Mouse (Mus musculus): ENCODE results near the gene Toporsl.

Gene Toporsl

GRCm38 (mm10) chr4:52595927-52596326 is at the start of gene Toporsl:
Toporsl (plus strand) TSS chr4:52596274.
- no peak for DNase-seq (ENCODE audit: low read depth, low spot score)

- no peak for DNase-seq (ENCODE audit: low read depth, low spot score)
These were observed 38.4 kb upstream of the Toporsl start for GRCm38 (mm10) chr4:52557672-52558071.

GRCm38 (mm10) chr4:52558080-52558479 is 38.0 kb upstream of the Toporsl start:
- DNase-seq (ENCODE audit: low read depth, low spot score): no peak

GRCm38 (mm10) chr4:52563859-52564258 is 32.2 kb upstream of the Toporsl start:
- DNase-seq (ENCODE audit: low read depth, low spot score): no peak

DNA sequence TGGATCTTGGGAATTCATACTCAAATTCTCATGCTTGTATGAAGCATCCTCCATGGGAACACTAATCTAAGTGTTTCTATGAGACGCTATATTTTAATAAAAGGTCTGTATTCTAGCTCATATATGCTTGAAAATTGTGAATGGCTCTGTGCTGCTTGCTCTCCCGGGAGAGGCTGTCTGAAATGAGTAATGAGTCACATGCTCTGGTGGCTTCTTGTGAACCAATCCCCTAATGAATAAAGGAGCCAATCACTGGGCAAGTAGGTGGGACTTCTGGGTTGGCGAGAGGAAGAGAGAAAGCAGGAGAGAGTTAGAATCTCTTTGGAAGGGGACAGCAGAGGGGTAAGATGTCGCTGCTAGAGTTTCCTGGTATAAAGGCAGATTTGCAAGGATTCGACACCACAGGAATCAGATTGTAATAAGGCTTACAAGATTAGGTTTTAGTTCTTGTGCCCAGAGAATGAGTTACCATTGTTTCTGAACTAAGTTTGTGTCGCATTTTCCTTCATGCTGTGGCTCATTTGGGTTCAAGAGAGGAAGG is 9.8 kb upstream of the Toporsl start:
- DNase-seq (ENCODE audit: low read depth, low spot score): no peak

- peak; percentile 1 for DNase-seq (ENCODE audit: low read depth, low spot score)
These were observed 2.2 kb upstream of the Toporsl start for GRCm38 (mm10) chr4:52593821-52594356.

GRCm38 (mm10) chr4:52594632-52595031 is 1.4 kb upstream of the Toporsl start:
- no peak for DNase-seq (ENCODE audit: low read depth, low spot score)

DNA sequence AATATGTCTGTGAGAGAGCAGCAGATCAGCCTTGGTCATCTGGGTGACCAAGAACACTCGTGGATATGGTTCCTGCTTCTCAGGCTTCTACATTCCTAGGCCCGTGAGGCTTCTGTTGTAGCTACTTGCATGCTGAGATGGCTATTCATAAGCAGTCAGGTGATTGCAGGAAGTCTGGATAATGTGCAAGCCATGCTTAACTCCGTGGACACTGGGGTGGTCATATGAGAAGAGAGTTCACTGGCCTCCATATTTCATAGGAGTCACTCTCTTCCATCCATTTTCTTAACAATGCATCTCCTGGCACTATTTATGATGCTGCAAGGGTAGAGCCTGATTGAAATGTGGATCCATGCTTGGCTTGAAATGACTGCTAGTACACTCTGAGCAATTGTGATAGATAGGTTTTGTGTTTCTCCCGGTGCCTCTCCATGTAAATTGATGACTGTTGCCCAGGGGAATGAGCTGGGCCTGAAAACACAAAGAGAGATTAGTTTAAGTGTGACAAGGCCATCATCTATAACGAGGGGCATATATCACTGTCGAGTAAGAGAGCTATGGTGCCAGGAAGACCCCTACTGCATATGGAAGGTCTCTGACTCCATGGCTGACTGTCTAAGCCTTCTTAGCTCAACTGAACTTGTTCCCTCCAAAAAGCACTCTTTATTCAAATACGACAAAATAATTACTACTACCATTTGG is 2.3 kb downstream of the Toporsl start:
- no peak for DNase-seq (ENCODE audit: low read depth, low spot score)

- no peak for DNase-seq (ENCODE audit: low read depth, low spot score)
These were observed 10.8 kb downstream of the Toporsl start for GRCm38 (mm10) chr4:52606923-52607322.

- DNase-seq (ENCODE audit: low read depth, low spot score): no peak
These were observed 38.9 kb downstream of the Toporsl start for GRCm38 (mm10) chr4:52634986-52635385.

DNA sequence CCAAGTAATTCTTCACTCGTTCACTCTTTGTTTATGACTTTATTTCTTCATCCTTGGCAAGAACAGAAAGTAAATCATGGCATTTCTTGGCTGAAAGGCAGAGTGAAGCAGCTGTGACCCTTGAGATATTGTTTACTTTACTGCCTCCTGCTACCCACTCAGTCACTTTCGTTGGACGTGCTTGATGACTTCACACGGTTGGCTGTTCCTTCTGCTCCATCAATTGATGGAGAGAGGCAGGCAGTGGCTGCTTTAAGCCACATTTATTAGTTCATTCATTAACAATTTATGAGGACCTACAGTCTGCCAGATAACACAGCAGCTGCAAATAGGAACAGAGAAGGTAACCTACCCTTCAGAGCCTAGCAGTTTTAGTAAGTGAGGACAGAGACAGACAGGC is 51.7 kb downstream of the Toporsl start:
- no peak for DNase-seq (ENCODE audit: low read depth, low spot score)

GRCm38 (mm10) chr4:52659701-52660100 is 63.6 kb downstream of the Toporsl start:
- DNase-seq (ENCODE audit: low read depth, low spot score): no peak

GRCm38 (mm10) chr4:52660701-52661117 is 64.6 kb downstream of the Toporsl start:
- no peak for DNase-seq (ENCODE audit: low read depth, low spot score)

GRCm38 (mm10) chr4:52661311-52661710 is 65.2 kb downstream of the Toporsl start:
- DNase-seq (ENCODE audit: low read depth, low spot score): no peak

Measured in retina, postnatal 7 days (tissue).